Mouse (Mus musculus) ES-E14 (cell line): ENCODE measurements at regions not wholly inside any gene's neighbourhood (a gene's known extent, or its start where the extent isn't known, plus 50 kb on each side); places are given as distances from the start of the nearest gene placed in this dataset.

Source experiments
- HCFC1 ChIP-seq: IDR thresholded peaks from 2 replicates; pipeline ENCODE4 v1.6.1; 2012; ENCODE audit warnings: low read length, inconsistent platforms, borderline replicate concordance; ENCODE audit not compliant: insufficient read depth
- MAFK ChIP-seq: IDR thresholded peaks from 2 replicates; pipeline ENCODE4 v1.6.1; 2014; ENCODE audit warnings: mild to moderate bottlenecking, low read depth, low read length, inconsistent platforms; ENCODE audit not compliant: insufficient read depth
- ZC3H11A ChIP-seq: IDR thresholded peaks from 2 replicates; pipeline ENCODE4 v1.6.1; 2012; ENCODE audit warnings: low read depth, mild to moderate bottlenecking, inconsistent platforms, low read length, borderline replicate concordance
- ZNF384 ChIP-seq: IDR thresholded peaks from 2 replicates; pipeline ENCODE4 v1.6.1; 2012; ENCODE audit warnings: low read depth, low read length, inconsistent platforms

DNA sequence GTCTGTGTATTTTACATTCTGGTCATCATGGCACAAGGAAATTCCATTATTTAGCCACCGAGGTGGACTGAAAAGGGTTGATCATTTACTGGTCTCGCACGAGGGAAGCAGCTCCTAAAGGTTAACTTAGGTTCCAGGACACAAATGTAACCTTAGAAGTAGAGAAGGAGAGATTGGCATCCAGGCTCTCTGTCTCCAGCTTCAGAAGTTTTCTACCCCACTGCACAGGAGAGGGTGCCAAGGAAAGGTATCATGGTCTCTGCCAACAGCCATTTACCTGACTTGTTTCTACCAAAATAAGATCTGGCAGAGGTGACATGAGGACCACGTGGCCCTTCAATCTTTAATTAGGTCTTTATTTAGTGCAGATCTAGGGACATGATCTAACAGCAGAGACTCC lies 218.0 kb upstream of the Prep start:
- TF ChIP-seq ZC3H11A (no peak), MAFK (no peak), ZNF384 (no peak), HCFC1 (no peak)
